Mouse (Mus musculus) limb, embryonic 14.5 days (tissue): ENCODE results near the gene Dnajb13. TPM values are rescaled to one million over a fixed set of nuclear protein-coding genes. Genes with fewer than 3 reads are reported as not detected.

Experiments used
- ATAC-seq: fragments of 200-750 bp; cut with Nextera tagmentation; 2 replicates; pipeline ENCODE4 v1.8.0; 2017; ENCODE audit warnings: low read depth, moderate number of reproducible peaks, moderate TSS enrichment; ENCODE audit not compliant: low FRiP score
- DNase-seq: peaks from one replicate; pipeline ENCODE4 v3.0.0-alpha.2; 2015; ENCODE audit warnings: low spot score
- H3K27ac ChIP-seq: fragments of 300-500 bp; sonication (generic); replicated peaks from 2 replicates; pipeline ENCODE4 v1.5.1; 2014; ENCODE audit warnings: low read depth, mild to moderate bottlenecking, low read length, moderate library complexity, mixed read lengths
- H3K27me3 ChIP-seq: fragments of 300-500 bp; sonication (generic); 2 replicates; pipeline ENCODE4 v1.6.1; 2014; ENCODE audit warnings: low read length, mixed read lengths; ENCODE audit not compliant: control insufficient read depth, insufficient read depth
- H3K36me3 ChIP-seq: fragments of 300-500 bp; sonication (generic); 2 replicates; pipeline ENCODE4 v1.6.1; 2014; ENCODE audit warnings: mild to moderate bottlenecking, low read length, moderate library complexity, mixed read lengths; ENCODE audit not compliant: control insufficient read depth, insufficient read depth
- H3K4me1 ChIP-seq: fragments of 300-500 bp; sonication (generic); 2 replicates; pipeline ENCODE4 v1.6.1; 2014; ENCODE audit warnings: antibody characterized with exemption, low read length, mixed read lengths; ENCODE audit not compliant: control insufficient read depth, insufficient read depth
- H3K4me2 ChIP-seq: fragments of 300-500 bp; sonication (generic); replicated peaks from 2 replicates; pipeline ENCODE4 v1.6.1; 2014; ENCODE audit warnings: low read depth, mild to moderate bottlenecking, low read length, moderate library complexity; ENCODE audit not compliant: severe bottlenecking
- H3K4me3 ChIP-seq: fragments of 300-500 bp; sonication (generic); replicated peaks from 2 replicates; pipeline ENCODE4 v1.5.1; 2014; ENCODE audit warnings: low read length
- H3K9ac ChIP-seq: fragments of 300-500 bp; sonication (generic); 2 replicates; pipeline ENCODE4 v1.6.1; 2014; ENCODE audit warnings: mild to moderate bottlenecking, low read depth, low read length, moderate library complexity; ENCODE audit not compliant: severe bottlenecking
- H3K9me3 ChIP-seq: fragments of 300-500 bp; sonication (generic); 2 replicates; pipeline ENCODE4 v1.6.1; 2016; ENCODE audit warnings: low read length; ENCODE audit not compliant: control insufficient read depth
- POLR2A ChIP-seq: fragments of 200-500 bp; IDR thresholded peaks from 2 replicates; pipeline ENCODE4 v1.8.0; 2012; ENCODE audit warnings: inconsistent platforms, mild to moderate bottlenecking, moderate library complexity, borderline replicate concordance; ENCODE audit not compliant: insufficient read depth, insufficient read length; ENCODE audit errors: extremely low read depth
- WGBS: fragments of 180-500 bp; shearing (Covaris S2); extraction: QIAGEN DNeasy Blood & Tissue Kit; methylation state at CpG from one replicate; pipeline ENCODE4 v1.1.7; 2014; 5-methylcytosine and 5-hydroxymethylcytosine counted together
- polyA plus RNA-seq, 2 experiments: library from polyadenylated mRNA; depleted of rRNA in 1 of 2; stranded (reverse) in 1 of 2; unstranded in 1 of 2; fragments of >200 nt; fragmentation: Nextera tagmentation in 1 of 2; extraction: Ambion mirVana in 1 of 2; gene quantifications; 2 replicates each; pipeline versions ENCODE4 v1.2.1 to v1.2.3; 2012 to 2014

The Dnajb13 gene
- polyA plus RNA-seq, 2 experiments: 0.14 TPM

DNA sequence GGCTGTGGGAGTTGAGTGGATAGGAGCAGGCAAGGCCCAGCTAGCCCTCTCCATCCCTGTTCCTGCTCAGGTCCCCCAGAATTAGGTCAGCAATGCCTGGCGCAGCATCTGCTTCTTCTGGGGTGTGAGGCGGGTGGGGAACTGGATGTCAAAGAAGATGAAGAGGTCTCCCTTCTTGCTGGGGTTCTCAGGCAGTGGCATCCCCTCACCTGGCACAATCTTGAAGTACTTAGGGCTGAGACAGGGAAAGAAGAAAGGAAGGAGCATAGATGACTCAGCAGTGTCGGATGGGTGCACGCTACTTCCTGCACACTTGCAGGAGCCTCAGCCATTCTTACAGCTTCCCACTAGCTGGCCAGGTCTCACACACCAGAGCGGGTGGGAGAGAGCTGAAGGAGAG, 11.7 kb downstream of the Dnajb13 start:
- Histone ChIP-seq H3K4me1 (no peaks in the 10 kb centered on the region), H3K4me3 (no peak overlapping the region), H3K27ac (no peak overlapping the region), H3K27me3 (no peaks in the 10 kb centered on the region), H3K9me3 (no peaks in the 10 kb centered on the region), H3K9ac (no peak overlapping the region), H3K36me3 (peaks cover 9% of the 10 kb centered on the region), H3K4me2 (no peak overlapping the region)
- DNase-seq (no peak), ATAC-seq (no peak)
- 86% methylated on average over 5 of the region's 5 CpGs for WGBS
- no peak for TF ChIP-seq POLR2A

DNA sequence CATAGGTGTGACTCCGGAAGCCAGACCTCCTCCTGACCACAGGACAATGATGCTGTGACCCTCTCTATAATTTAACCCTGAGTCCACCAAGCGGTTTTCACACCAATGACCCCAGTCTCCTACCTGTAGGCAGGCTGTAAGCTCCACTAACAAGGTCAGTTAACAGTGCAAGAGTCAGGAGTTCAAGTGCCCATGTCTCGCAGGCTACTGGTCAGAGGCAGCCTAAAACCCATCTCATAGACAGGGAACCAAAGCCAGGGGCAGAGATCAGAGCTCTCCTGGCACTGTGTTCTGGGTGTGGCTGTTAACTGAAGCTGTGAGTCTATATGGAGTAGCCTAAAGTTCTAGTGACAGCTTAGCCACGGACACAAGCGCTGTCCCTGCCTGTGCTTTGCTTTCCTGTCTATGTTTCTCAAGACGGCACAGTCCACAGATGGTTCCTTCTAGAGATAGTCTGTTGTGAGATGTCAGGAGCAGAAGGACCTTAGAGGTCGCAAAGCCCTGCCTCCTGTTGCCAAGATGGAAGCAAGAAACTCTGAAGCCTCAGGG, 12.3 kb downstream of the Dnajb13 start:
- Histone ChIP-seq H3K9me3 (no peaks in the 10 kb centered on the region), H3K4me3 (no peak overlapping the region), H3K4me1 (no peaks in the 10 kb centered on the region), H3K4me2 (no peak overlapping the region), H3K27ac (no peak overlapping the region), H3K9ac (no peak overlapping the region), H3K27me3 (no peaks in the 10 kb centered on the region), H3K36me3 (peaks cover 11% of the 10 kb centered on the region)
- no peak for TF ChIP-seq POLR2A
- no peak for DNase-seq
- no peak for ATAC-seq
- 77% methylated on average over 7 of the region's 7 CpGs for WGBS

DNA sequence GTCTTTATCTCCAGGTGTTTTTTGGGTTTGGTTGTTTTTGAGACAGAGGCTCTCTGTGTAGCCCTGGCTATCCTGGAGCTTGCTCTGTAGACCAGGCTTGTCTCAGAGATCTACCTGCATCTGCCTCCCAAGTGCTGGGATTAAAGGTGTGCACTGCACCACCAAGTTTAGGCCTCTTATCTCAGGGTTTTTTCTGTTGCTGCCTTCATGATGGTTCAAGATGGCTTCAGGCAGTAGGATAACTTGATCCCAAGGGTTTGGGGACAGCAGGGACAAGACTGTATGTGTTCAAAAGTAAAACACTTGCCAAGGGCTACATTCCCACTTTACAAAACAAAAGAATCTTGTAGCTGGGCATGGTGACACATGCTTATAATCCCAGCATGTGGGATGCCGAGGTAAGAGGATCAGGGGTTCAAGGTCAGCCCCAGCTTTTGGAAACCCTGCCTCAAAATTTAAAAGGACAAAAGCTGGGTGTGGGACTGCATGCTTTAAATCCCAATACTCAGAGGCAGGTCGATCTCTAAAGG, 12.9 kb downstream of the Dnajb13 start:
- DNase-seq (no peak), ATAC-seq (no peak)
- H3K4me1 ChIP-seq: no peaks in the 10 kb centered on the region
- H3K27ac ChIP-seq: no peak overlapping the region
- WGBS: 72% methylated on average over 2 of the region's 2 CpGs
- no peak overlapping the region for H3K4me3 ChIP-seq
- TF ChIP-seq POLR2A: no peak
- no peak overlapping the region for H3K4me2 ChIP-seq
- H3K27me3 ChIP-seq: no peaks in the 10 kb centered on the region
- no peaks in the 10 kb centered on the region for H3K9me3 ChIP-seq
- H3K36me3 ChIP-seq: peaks cover 15% of the 10 kb centered on the region
- H3K9ac ChIP-seq: no peak overlapping the region

GRCm38 (mm10) chr7:100501027-100501843, 13.5 kb downstream of the Dnajb13 start:
- Histone ChIP-seq H3K27ac (no peak overlapping the region), H3K4me1 (peaks cover 2% of the 10 kb centered on the region), H3K27me3 (no peaks in the 10 kb centered on the region), H3K4me2 (no peak overlapping the region), H3K9ac (no peak overlapping the region), H3K4me3 (no peak overlapping the region), H3K9me3 (no peaks in the 10 kb centered on the region), H3K36me3 (peaks cover 17% of the 10 kb centered on the region)
- no peak for TF ChIP-seq POLR2A
- no peak for ATAC-seq
- no peak for DNase-seq
- WGBS: 55% methylated on average over 6 of the region's 6 CpGs

DNA sequence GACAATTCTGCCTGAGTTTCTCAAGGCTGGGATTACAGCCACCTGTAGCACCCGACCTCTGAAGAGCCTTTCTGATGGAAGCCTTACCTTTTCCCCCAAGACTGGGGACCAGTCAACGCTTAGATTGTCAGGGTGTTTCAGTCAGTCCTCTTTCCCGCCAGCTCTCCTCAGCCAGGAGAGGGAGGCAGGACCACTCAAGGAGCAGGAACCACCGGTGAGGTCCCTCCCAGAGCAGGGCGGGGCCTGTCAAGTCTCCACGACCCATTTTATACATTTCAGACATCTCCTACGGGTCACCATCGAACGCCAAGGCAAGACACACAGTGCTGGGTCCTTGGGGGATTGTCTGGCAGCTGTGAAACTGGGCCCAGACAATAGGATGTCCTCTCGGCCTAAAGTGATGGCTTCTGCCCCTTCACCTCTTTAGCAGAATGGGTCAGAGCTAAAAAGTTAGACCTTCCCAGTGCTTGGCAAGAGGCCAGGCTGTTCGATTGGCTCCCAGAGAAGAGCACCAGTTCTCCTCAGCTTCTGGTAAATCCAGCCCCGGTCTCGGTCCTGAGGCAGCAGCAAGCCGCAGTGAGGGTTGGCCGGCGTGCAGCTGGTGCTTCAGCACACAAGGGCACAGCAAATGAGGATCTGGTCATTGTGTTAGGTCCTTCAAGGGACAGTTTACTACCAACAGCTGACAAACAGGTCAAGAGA, 14.3 kb downstream of the Dnajb13 start:
- Histone ChIP-seq H3K4me3 (no peak overlapping the region), H3K4me2 (no peak overlapping the region), H3K36me3 (peaks cover 17% of the 10 kb centered on the region), H3K27ac (no peak overlapping the region), H3K4me1 (peaks cover 9% of the 10 kb centered on the region), H3K9ac (no peak overlapping the region), H3K27me3 (no peaks in the 10 kb centered on the region), H3K9me3 (no peaks in the 10 kb centered on the region)
- ATAC-seq (no peak), DNase-seq (no peak)
- TF ChIP-seq POLR2A: no peak
- WGBS: 62% methylated on average over 16 of the region's 16 CpGs
